Mouse (Mus musculus): Measurements from ENCODE around the gene Lurap1l. TPM values are rescaled to one million over a fixed set of nuclear protein-coding genes. Genes with fewer than 3 reads are reported as not detected.
"Not testable (repeated sequence)": the region's sequence is repeated elsewhere in the genome, so short reads cannot be mapped to it uniquely, and the experiment has no call there.

Lurap1l gene
- polyA plus RNA-seq, 1 experiment from 2014 or later, result 4.4 TPM

DNA sequence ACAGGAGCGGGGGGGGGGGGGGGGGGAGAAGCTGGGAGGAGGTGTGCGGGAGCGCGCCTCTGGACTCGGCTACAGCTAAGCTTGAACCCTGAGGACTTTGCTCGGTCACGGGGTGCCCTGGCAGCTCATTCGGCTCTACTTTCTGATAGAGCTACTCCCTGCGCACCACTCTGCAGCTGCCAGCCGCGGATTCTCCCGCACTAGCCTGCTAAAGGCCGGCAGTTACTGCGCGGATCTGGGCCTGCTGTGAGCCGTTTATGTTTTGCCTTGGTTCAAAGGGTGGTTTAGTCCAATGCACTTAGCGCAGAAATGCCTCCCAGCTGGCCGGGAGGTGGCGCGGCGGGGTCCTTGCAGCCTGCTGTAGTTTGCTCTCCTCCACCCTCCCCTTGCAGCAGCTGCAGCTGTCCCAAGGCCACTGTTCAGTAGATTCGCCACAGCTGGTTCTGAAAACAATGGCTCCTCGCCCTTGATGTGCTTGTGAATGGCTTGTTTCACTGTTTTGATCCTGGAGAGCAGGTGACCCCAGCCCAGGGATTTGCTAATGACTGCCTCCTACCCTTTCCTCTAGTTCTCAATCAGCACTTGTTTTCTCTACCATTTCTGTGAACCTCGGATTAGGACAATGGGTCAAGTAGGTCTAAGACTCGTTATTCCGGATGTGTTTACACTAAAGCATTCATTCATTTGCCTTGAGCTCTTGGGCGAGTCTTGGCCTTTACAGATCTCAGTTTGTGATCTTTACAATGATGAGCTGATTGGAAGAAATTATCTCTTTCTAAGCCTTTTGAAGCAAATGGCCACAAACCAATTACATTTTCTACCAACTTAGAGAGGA lies 1.5 kb downstream of the Lurap1l start:
- Histone ChIP-seq H3K9ac (replicated peaks; ENCODE audit: low read depth, low read length) (peak overlapping the region; percentile 56), H3K36me3 (ENCODE audit: control insufficient read depth, insufficient read depth) (no peaks in the 10 kb centered on the region), H3K4me1 (replicated peaks; ENCODE audit: control insufficient read depth, insufficient read depth, low read length) (0 out of 2 replicates have a peak, but pooled peaks cover 5% of the 10 kb centered on the region), H3K4me3 (replicated peaks; ENCODE audit: low read length) (peak overlapping the region; percentile 59), H3K9me3 (ENCODE audit: control insufficient read depth, low read length) (no peaks in the 10 kb centered on the region), H3K27ac (ENCODE audit: low read length) (peak overlapping the region; percentile 68), H3K4me2 (ENCODE audit: low read length) (peak overlapping the region; percentile 75), H3K27me3 (replicated peaks; ENCODE audit: control insufficient read depth, insufficient read depth, low read length) (no peaks in the 10 kb centered on the region)
- ATAC-seq, result peak; percentile 87
- WGBS, result 2% methylated on average over 22 of the region's 27 CpGs

DNA sequence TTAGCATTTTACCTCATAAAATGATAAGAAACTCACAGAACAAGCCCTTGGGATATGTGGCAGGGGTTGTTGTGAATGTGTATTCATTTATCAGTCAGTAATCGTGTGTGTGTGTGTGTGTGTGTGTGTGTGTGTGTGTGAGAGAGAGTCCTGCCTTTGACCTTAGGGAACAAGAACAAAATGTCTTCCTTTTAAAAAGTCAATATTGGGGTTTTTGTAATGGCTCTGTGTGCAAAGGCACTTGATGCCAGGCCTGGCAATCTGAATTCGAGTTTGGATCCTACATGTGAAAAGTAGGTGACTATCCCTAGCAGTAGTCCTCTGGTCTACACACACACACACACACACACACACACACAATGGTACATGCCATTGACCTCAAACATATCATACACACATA lies 4.8 kb downstream of the Lurap1l start:
- Histone ChIP-seq H3K4me1 (replicated peaks; ENCODE audit: control insufficient read depth, insufficient read depth, low read length) (0 out of 2 replicates have a peak, but pooled peaks cover 5% of the 10 kb centered on the region), H3K4me2 (ENCODE audit: low read length) (no peak overlapping the region), H3K36me3 (ENCODE audit: control insufficient read depth, insufficient read depth) (no peaks in the 10 kb centered on the region), H3K4me3 (replicated peaks; ENCODE audit: low read length) (no peak overlapping the region), H3K9ac (replicated peaks; ENCODE audit: low read depth, low read length) (no peak overlapping the region), H3K27ac (ENCODE audit: low read length) (no peak overlapping the region), H3K27me3 (replicated peaks; ENCODE audit: control insufficient read depth, insufficient read depth, low read length) (no peaks in the 10 kb centered on the region), H3K9me3 (ENCODE audit: control insufficient read depth, low read length) (no peaks in the 10 kb centered on the region)
- ATAC-seq, result no peak
- 79% methylated on average over 2 of the region's 2 CpGs for WGBS

DNA sequence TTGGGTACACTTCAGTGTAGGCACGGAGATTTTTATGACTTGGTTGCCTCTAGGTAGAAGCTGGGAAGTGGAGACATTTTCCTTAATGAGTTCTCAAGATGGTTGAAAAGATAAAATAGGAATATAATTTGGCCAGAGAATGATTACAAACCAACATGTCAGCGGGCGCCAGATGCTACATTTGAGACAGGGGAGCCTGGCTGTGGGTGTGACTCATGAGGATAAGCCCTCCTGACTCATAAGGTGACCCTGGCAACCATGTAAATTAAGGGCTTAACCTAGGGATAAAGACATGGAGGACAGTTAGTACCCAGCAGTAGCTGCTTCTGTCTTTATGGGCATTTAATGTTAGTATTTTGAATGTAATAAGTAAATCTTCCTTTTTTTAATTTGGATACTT lies 6.2 kb downstream of the Lurap1l start:
- no peak for ATAC-seq
- Histone ChIP-seq H3K4me2 (ENCODE audit: low read length) (no peak overlapping the region), H3K4me1 (replicated peaks; ENCODE audit: control insufficient read depth, insufficient read depth, low read length) (no peaks in the 10 kb centered on the region), H3K36me3 (ENCODE audit: control insufficient read depth, insufficient read depth) (no peaks in the 10 kb centered on the region), H3K9me3 (ENCODE audit: control insufficient read depth, low read length) (no peaks in the 10 kb centered on the region), H3K4me3 (replicated peaks; ENCODE audit: low read length) (no peak overlapping the region), H3K27ac (ENCODE audit: low read length) (no peak overlapping the region), H3K9ac (replicated peaks; ENCODE audit: low read depth, low read length) (no peak overlapping the region), H3K27me3 (replicated peaks; ENCODE audit: control insufficient read depth, insufficient read depth, low read length) (no peaks in the 10 kb centered on the region)
- WGBS, result 83% methylated on average over 3 of the region's 3 CpGs

DNA sequence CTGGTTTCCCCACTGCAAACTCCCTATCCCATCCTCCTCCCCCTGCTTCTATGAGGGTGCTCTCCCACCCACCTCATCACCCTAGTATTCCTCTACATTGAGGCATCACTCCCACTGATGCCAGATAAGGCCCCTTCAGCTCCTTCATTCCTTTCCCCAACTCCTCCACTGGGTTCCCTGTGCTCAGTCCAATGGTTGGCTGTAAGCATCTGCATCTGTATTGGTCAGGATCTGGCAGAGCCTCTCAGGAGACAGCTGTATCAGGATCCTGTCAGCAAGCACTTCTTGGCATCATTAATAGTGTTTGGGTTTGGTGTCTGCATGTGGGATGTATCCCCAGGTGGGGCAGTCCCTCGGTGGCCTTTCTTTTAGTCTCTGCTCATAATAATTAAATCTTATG lies 6.7 kb downstream of the Lurap1l start:
- 63% methylated on average over 1 of the region's 1 CpGs for WGBS
- not testable (repeated sequence) for ATAC-seq; H3K9ac ChIP-seq (replicated peaks; ENCODE audit: low read depth, low read length); H3K36me3 ChIP-seq (ENCODE audit: control insufficient read depth, insufficient read depth); H3K4me3 ChIP-seq (replicated peaks; ENCODE audit: low read length); H3K4me2 ChIP-seq (ENCODE audit: low read length); H3K27me3 ChIP-seq (replicated peaks; ENCODE audit: control insufficient read depth, insufficient read depth, low read length); H3K4me1 ChIP-seq (replicated peaks; ENCODE audit: control insufficient read depth, insufficient read depth, low read length); H3K27ac ChIP-seq (ENCODE audit: low read length); H3K9me3 ChIP-seq (ENCODE audit: control insufficient read depth, low read length)

DNA sequence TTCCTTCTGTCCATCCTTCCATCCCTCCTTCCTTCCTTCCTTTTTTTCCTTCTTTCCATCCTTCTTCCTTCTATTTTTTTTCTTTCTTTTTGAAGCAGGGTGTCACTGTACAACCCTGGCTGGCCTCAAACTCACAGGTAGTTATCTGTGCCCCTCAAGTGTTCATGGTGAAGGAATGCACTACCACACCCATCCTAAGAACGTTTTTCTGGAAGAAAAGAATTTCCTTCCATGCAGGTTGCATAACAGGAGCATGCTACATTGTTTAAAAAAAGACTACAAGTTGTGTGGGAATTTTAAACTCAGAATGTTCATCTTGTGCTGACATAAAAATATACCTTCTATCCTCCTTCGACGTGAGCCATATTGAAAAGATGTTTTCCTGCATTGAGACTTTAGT lies 7.4 kb downstream of the Lurap1l start:
- H3K27ac ChIP-seq (ENCODE audit: low read length), result no peak overlapping the region
- no peak overlapping the region for H3K4me3 ChIP-seq (replicated peaks; ENCODE audit: low read length)
- H3K9ac ChIP-seq (replicated peaks; ENCODE audit: low read depth, low read length), result no peak overlapping the region
- H3K36me3 ChIP-seq (ENCODE audit: control insufficient read depth, insufficient read depth), result no peaks in the 10 kb centered on the region
- no peak for ATAC-seq
- H3K9me3 ChIP-seq (ENCODE audit: control insufficient read depth, low read length), result no peaks in the 10 kb centered on the region
- H3K4me2 ChIP-seq (ENCODE audit: low read length), result no peak overlapping the region
- no peaks in the 10 kb centered on the region for H3K4me1 ChIP-seq (replicated peaks; ENCODE audit: control insufficient read depth, insufficient read depth, low read length)
- H3K27me3 ChIP-seq (replicated peaks; ENCODE audit: control insufficient read depth, insufficient read depth, low read length), result no peaks in the 10 kb centered on the region
- WGBS, result 80% methylated on average over 3 of the region's 3 CpGs

DNA sequence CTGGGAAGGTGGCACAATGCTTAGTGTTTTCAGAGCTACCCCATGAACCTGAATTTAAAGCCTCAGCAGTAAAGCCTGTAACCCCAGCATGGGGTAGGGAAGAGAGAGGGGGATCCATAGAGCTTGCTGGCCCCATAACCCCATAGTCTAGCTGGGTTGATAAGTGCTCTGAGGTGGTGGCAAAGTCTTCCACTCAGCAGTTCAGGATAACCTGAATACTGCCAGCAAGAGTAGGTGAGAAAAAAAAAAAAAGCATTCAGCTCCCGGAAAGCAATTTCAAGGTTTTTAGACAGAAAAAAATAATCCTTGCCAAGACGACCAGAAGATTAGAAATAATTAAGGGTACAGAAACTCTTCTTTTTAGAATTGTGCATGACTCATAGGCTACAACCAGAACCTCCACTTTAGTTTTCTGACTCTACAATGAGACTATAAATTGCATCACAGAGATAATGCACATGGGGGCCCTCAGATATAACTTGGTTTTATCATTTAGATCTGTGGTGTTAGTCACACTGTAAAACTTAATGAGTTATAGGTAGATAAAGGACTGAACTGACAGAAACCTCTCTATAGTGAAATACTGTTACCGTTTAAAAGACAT lies 8.2 kb downstream of the Lurap1l start:
- H3K4me2 ChIP-seq (ENCODE audit: low read length), result no peak overlapping the region
- H3K36me3 ChIP-seq (ENCODE audit: control insufficient read depth, insufficient read depth), result no peaks in the 10 kb centered on the region
- no peak overlapping the region for H3K27ac ChIP-seq (ENCODE audit: low read length)
- H3K4me3 ChIP-seq (replicated peaks; ENCODE audit: low read length), result no peak overlapping the region
- H3K9ac ChIP-seq (replicated peaks; ENCODE audit: low read depth, low read length), result no peak overlapping the region
- no peaks in the 10 kb centered on the region for H3K4me1 ChIP-seq (replicated peaks; ENCODE audit: control insufficient read depth, insufficient read depth, low read length)
- H3K9me3 ChIP-seq (ENCODE audit: control insufficient read depth, low read length), result no peaks in the 10 kb centered on the region
- no peaks in the 10 kb centered on the region for H3K27me3 ChIP-seq (replicated peaks; ENCODE audit: control insufficient read depth, insufficient read depth, low read length)
- WGBS, result 57% methylated on average over 3 of the region's 3 CpGs
- no peak for ATAC-seq

DNA sequence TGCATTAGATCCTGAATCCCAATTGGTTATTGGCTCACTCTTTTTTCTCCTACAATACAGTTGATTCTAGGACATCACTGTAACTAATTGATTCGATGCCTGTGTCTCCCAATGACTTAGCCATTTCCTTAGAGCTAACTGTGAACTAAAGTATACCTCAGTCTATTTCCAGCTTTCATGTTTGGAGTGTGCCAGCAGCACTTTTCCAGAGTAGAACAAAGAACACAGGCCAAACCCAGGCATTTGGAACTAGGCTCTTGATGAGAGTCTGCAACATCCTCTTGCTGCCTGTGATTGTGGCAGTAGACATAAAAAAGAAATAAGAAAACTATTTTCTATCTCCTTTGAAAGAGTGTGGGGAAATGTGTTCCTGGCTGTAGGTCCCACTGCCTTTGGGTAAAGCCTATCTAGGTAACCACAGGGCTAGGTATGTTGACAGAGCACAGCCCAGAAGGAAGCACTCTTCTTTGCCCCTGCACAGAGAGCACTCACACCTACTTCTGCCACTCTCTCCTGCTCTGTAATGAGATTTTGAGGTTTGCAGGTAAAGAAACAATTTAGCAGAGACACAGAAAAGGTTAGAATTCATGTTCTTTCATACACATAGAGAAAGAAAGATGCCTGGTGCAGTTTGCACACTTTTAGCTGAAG lies 8.9 kb downstream of the Lurap1l start:
- no peak overlapping the region for H3K4me3 ChIP-seq (replicated peaks; ENCODE audit: low read length)
- no peaks in the 10 kb centered on the region for H3K27me3 ChIP-seq (replicated peaks; ENCODE audit: control insufficient read depth, insufficient read depth, low read length)
- H3K9ac ChIP-seq (replicated peaks; ENCODE audit: low read depth, low read length), result no peak overlapping the region
- H3K9me3 ChIP-seq (ENCODE audit: control insufficient read depth, low read length), result no peaks in the 10 kb centered on the region
- H3K36me3 ChIP-seq (ENCODE audit: control insufficient read depth, insufficient read depth), result no peaks in the 10 kb centered on the region
- 76% methylated on average over 1 of the region's 1 CpGs for WGBS
- no peaks in the 10 kb centered on the region for H3K4me1 ChIP-seq (replicated peaks; ENCODE audit: control insufficient read depth, insufficient read depth, low read length)
- H3K27ac ChIP-seq (ENCODE audit: low read length), result no peak overlapping the region
- H3K4me2 ChIP-seq (ENCODE audit: low read length), result no peak overlapping the region
- ATAC-seq, result no peak

DNA sequence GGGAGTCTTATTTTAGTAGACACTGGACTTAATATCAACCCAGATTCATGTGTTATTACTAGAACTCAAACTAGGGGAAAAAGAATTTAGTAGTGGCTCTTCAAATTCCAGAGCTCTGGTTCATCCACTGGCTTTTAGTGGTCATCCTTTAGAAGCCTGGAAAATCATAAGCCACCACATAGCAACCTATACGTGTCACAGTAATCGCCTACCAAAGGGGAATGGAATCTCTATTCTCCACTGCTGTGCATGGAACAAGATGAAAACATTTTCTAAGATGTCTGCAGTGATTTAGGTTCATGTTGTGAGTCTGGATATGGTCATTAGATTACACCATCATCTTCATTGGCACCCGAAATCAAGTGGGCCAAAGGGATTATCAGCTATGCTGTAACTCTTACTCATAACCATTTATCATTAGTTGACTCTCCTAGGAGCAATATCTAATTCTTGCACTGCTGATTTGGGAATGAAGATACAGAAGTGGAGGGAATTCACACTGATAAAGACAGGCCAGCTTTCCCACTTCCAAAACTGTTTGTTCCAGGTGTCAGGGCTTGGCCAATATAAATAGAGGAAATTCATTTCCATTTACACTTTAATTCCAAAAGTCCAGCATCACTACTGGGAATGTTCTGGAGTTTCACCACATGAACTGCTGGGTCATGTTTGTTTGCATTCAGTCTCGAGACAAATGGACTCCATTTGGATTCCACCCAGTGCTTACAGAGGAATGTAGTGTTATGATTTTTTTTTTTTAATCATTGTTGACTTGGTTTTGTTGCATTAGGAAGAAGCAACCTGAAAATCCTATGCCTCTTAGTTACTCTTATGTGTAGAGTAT lies 11.4 kb downstream of the Lurap1l start:
- WGBS, result 85% methylated on average over 4 of the region's 4 CpGs
- Histone ChIP-seq H3K27me3 (replicated peaks; ENCODE audit: control insufficient read depth, insufficient read depth, low read length) (no peaks in the 10 kb centered on the region), H3K9ac (replicated peaks; ENCODE audit: low read depth, low read length) (no peak overlapping the region), H3K4me2 (ENCODE audit: low read length) (no peak overlapping the region), H3K36me3 (ENCODE audit: control insufficient read depth, insufficient read depth) (no peaks in the 10 kb centered on the region), H3K9me3 (ENCODE audit: control insufficient read depth, low read length) (no peaks in the 10 kb centered on the region), H3K4me3 (replicated peaks; ENCODE audit: low read length) (no peak overlapping the region), H3K4me1 (replicated peaks; ENCODE audit: control insufficient read depth, insufficient read depth, low read length) (peaks cover 8% of the 10 kb centered on the region), H3K27ac (ENCODE audit: low read length) (no peak overlapping the region)
- ATAC-seq, result no peak

DNA sequence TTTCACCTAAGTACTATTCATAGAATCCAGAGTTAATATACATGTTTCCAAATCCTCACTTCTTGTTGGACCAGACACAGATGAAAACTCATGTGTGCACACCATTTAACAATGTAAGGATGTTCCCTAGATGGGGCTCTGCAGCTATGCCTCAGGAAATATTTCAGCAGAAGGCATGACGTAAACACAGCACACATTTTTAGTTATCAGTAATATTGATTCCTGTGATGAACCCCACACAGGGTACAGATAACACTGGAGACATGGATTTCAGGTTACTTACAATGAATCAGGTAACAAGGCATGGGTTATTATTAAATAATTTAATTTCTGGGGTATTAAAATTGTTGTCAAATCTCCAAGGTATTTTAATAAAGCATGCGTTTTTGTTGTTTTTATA lies 12.2 kb downstream of the Lurap1l start:
- 93% methylated on average over 2 of the region's 2 CpGs for WGBS
- H3K4me1 ChIP-seq (replicated peaks; ENCODE audit: control insufficient read depth, insufficient read depth, low read length), result peaks cover 8% of the 10 kb centered on the region
- H3K4me2 ChIP-seq (ENCODE audit: low read length), result no peak overlapping the region
- ATAC-seq, result no peak
- H3K27ac ChIP-seq (ENCODE audit: low read length), result no peak overlapping the region
- no peak overlapping the region for H3K4me3 ChIP-seq (replicated peaks; ENCODE audit: low read length)
- no peaks in the 10 kb centered on the region for H3K9me3 ChIP-seq (ENCODE audit: control insufficient read depth, low read length)
- no peak overlapping the region for H3K9ac ChIP-seq (replicated peaks; ENCODE audit: low read depth, low read length)
- H3K36me3 ChIP-seq (ENCODE audit: control insufficient read depth, insufficient read depth), result no peaks in the 10 kb centered on the region
- no peaks in the 10 kb centered on the region for H3K27me3 ChIP-seq (replicated peaks; ENCODE audit: control insufficient read depth, insufficient read depth, low read length)

All from forebrain, embryonic 16.5 days (tissue).